Mouse (Mus musculus): ENCODE data around the gene Gm5129.

- TF ChIP-seq MEF2A (IDR thresholded peaks at IDR 0.05; ENCODE audit: extremely low read depth, insufficient replicate concordance, low read depth, low read length, poor library complexity, severe bottlenecking), result no peak
- TF ChIP-seq POLR2A (IDR thresholded peaks at IDR 0.05; ENCODE audit: control insufficient read depth in 1 of 2, insufficient read depth in 1 of 2, low read depth in 1 of 2, low read length in 2 of 2, poor library complexity in 1 of 2), result no peak
- TF ChIP-seq ELF1 (IDR thresholded peaks at IDR 0.05; ENCODE audit: low read depth, low read length), result no peak
- no peak for TF ChIP-seq GABPA (IDR thresholded peaks at IDR 0.05; ENCODE audit: low read depth, low read length)
- TF ChIP-seq ETS1 (IDR thresholded peaks at IDR 0.05; ENCODE audit: low read depth, low read length), result no peak
- TF ChIP-seq CTCF (IDR thresholded peaks at IDR 0.05 in 2 of 3, conservative IDR thresholded peaks at IDR 0.05 in 1 of 3; ENCODE audit: control insufficient read depth in 1 of 3, insufficient read depth in 1 of 3, low read depth in 2 of 3, low read length in 3 of 3, poor library complexity in 1 of 3, severe bottlenecking in 1 of 3), result no peak
- TF ChIP-seq E2F4 (IDR thresholded peaks at IDR 0.05; ENCODE audit: borderline replicate concordance, low read depth, low read length), result no peak
- no peak for TF ChIP-seq CHD1 (IDR thresholded peaks at IDR 0.05; ENCODE audit: low read depth, low read length)
These were observed 765 bp downstream of the Gm5129 start for GRCm38 (mm10) chr5:29734831-29735510.

Data from MEL (cell line).